18 mouse cellular contexts compared by ENCODE assay signal in the genomic region with DNA sequence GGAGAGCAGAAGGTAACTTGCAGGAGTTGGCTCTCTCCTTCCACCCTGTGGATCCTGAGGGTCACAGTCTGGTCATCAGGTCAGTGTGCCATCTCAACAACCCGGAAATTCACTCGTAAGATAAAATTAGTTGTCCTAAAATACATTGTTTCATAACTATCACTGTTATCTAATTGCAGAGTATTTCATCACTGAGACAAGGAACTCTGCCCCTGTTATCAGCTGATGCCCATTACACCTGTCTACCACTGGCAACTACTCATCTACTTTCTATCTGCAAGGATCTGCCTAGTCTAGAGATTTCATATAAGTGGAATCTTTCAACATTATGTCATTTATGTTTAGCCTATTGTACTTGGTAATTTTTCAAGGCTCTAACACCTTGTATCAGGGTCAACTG.
"Had no signal": no experiment of that assay in that cellular context is flagged by ENCODE, and none has a peak within 500 bp of the region (broad histone marks: within the 10 kb centered on the region; RNA-seq: fewer than 3 reads in every experiment).

No protein-coding gene starts in this region.

- H3K9ac ChIP-seq: lung, embryonic 15.5 days; midbrain, embryonic 13.5 days; midbrain, embryonic 15.5 days; neural tube, embryonic 13.5 days; neural tube, embryonic 15.5 days; stomach, embryonic 15.5 days had no signal

- H3K27ac ChIP-seq: lung, embryonic 15.5 days; macrophage; midbrain, embryonic 13.5 days; midbrain, embryonic 15.5 days; neural tube, embryonic 13.5 days; neural tube, embryonic 15.5 days; stomach, embryonic 15.5 days; stomach, postnatal 0 days had no signal

- H3K27me3 ChIP-seq: lung, embryonic 15.5 days; megakaryocyte, embryonic 14.5 days; midbrain, embryonic 13.5 days; midbrain, embryonic 15.5 days; neural tube, embryonic 13.5 days; neural tube, embryonic 15.5 days; stomach, embryonic 15.5 days had no signal

- H3K4me3 ChIP-seq: lung, embryonic 15.5 days; megakaryocyte, embryonic 14.5 days; midbrain, embryonic 13.5 days; midbrain, embryonic 15.5 days; neural tube, embryonic 13.5 days; neural tube, embryonic 15.5 days; stomach, embryonic 15.5 days had no signal

- H3K4me1 ChIP-seq: lung, embryonic 15.5 days; midbrain, embryonic 13.5 days; midbrain, embryonic 15.5 days; neural tube, embryonic 13.5 days; neural tube, embryonic 15.5 days; stomach, embryonic 15.5 days had no signal

- ATAC-seq: lung, postnatal 0 days; midbrain, embryonic 13.5 days; midbrain, embryonic 15.5 days had no signal

- H3K4me2 ChIP-seq: lung, embryonic 15.5 days; midbrain, embryonic 11.5 days; midbrain, embryonic 13.5 days; midbrain, embryonic 15.5 days; neural tube, embryonic 13.5 days; neural tube, embryonic 15.5 days; stomach, embryonic 15.5 days had no signal

- H3K9me3 ChIP-seq: lung, embryonic 15.5 days; megakaryocyte, embryonic 14.5 days; midbrain, embryonic 15.5 days; neural tube, embryonic 15.5 days; stomach, embryonic 15.5 days had no signal

- DNase-seq: lung, adult 2 months; lung, postnatal 14 days; lung, postnatal 36 days; right cerebral cortex, postnatal 14 days; thymus, adult 2 months; thymus, postnatal 25 days; thymus, postnatal 4 days had no signal
